8 mouse cellular contexts compared by ENCODE assay signal in genomic region chr17:23644613-23645495, GRCm38 (mm10). TPM values are rescaled to one million over a fixed set of nuclear protein-coding genes. Genes with fewer than 3 reads are reported as not detected.
A peak's percentile ranks its signal among the peaks of the same experiment; 100 is the strongest.
DNase-seq lines count a peak whose midpoint lies in the region; ATAC-seq and TF ChIP-seq lines count a peak whose summit lies in the region.

Gene Mmp25 (minus strand): TSS chr17:23645277.

- no peaks in the 10 kb centered on the region for H3K36me3 ChIP-seq in CH12.LX (replicated peaks in 1 of 2; ENCODE audit: control insufficient read depth in 1 of 2, insufficient read depth in 1 of 2, low read length in 1 of 2)
- H3K36me3 ChIP-seq in forebrain, embryonic 15.5 days = no peaks in the 10 kb centered on the region
- no peaks in the 10 kb centered on the region for H3K36me3 ChIP-seq in limb, embryonic 14.5 days (ENCODE audit: control insufficient read depth, insufficient read depth, low read length)

- H3K79me2 ChIP-seq in CH12.LX (replicated peaks; ENCODE audit: control insufficient read depth, extremely low read depth, insufficient read depth, poor library complexity, severe bottlenecking) = no peaks in the 10 kb centered on the region

- no peak for TF ChIP-seq RAD21 in CH12.LX (IDR thresholded peaks at IDR 0.05; ENCODE audit: low read depth, low read length)

- H3K27ac ChIP-seq in CH12.LX (ENCODE audit: insufficient read depth, low read depth) = no peak within 1 kb of the TSS
- H3K27ac ChIP-seq in forebrain, embryonic 15.5 days (replicated peaks) = no peak within 1 kb of the TSS
- H3K27ac ChIP-seq in limb, embryonic 14.5 days (replicated peaks; ENCODE audit: low read depth, low read length) = no peak within 1 kb of the TSS
- H3K27ac ChIP-seq in cerebellum, adult 2 months (ENCODE audit: insufficient read depth, low read length) = no peak within 1 kb of the TSS

- peak; percentile 35 for DNase-seq in adrenal gland, postnatal 10 days
- DNase-seq in adrenal gland, adult 18-20 months (ENCODE audit: low spot score in 2 of 2) = no peak
- DNase-seq in CH12.LX (ENCODE audit: extremely low read depth) = no peak
- no peak for DNase-seq in limb, embryonic 14.5 days (ENCODE audit: low spot score)
- DNase-seq in cerebellum, adult 2 months = no peak
- DNase-seq in left cerebral cortex, adult 11 months (ENCODE audit: low spot score) = no peak

- TF ChIP-seq EP300 in CH12.LX (IDR thresholded peaks at IDR 0.05; ENCODE audit: low read length) = no peak

- WGBS in forebrain, embryonic 15.5 days = under 1% methylated on average over 58 of the region's 58 CpGs
- WGBS in limb, embryonic 14.5 days = 1% methylated on average over 56 of the region's 58 CpGs
- WGBS in cerebellum, adult 2 months = 2% methylated on average over 58 of the region's 58 CpGs

- H3K4me2 ChIP-seq in CH12.LX (ENCODE audit: insufficient read depth, low read depth, poor library complexity, severe bottlenecking) = peak within 1 kb of the TSS; percentile 16; the same call in 1 of the 2 replicates
- H3K4me2 ChIP-seq in forebrain, embryonic 15.5 days (replicated peaks) = peak within 1 kb of the TSS; percentile 60
- H3K4me2 ChIP-seq in limb, embryonic 14.5 days (replicated peaks; ENCODE audit: low read depth, low read length, severe bottlenecking) = peak within 1 kb of the TSS; percentile 79

- no peak for ATAC-seq in forebrain, embryonic 15.5 days (replicated peaks)
- peak; percentile 53; the same call in 1 of the 2 replicates for ATAC-seq in limb, embryonic 14.5 days (ENCODE audit: low FRiP score, low read depth)
- peak; percentile 62 for ATAC-seq in neutrophil, adult 5-6 weeks (ENCODE audit: extremely low read depth, insufficient number of reproducible peaks, low FRiP score, poor library complexity, severe bottlenecking)

- H3K4me3 ChIP-seq in CH12.LX (replicated peaks in 1 of 3; ENCODE audit: low read depth in 2 of 3, low read length in 2 of 3, poor library complexity in 1 of 3) = no peak within 1 kb of the TSS
- peak within 1 kb of the TSS; percentile 35 for H3K4me3 ChIP-seq in forebrain, embryonic 15.5 days
- H3K4me3 ChIP-seq in limb, embryonic 14.5 days (replicated peaks; ENCODE audit: low read length) = peak within 1 kb of the TSS; percentile 43
- H3K4me3 ChIP-seq in cerebellum, adult 2 months (replicated peaks; ENCODE audit: insufficient read depth, low read depth, low read length) = no peak within 1 kb of the TSS

- TF ChIP-seq POLR2A in CH12.LX (IDR thresholded peaks at IDR 0.05; ENCODE audit: low read depth, low read length) = no peak
- TF ChIP-seq POLR2A in limb, embryonic 14.5 days (IDR thresholded peaks at IDR 0.05; ENCODE audit: borderline replicate concordance, extremely low read depth, insufficient read depth, insufficient read length) = no peak
- no peak for TF ChIP-seq POLR2A in cerebellum, adult 2 months (IDR thresholded peaks at IDR 0.05; ENCODE audit: borderline replicate concordance, insufficient read depth, low read length)

- dilution Hi-C loops in CH12.LX (cut with MboI; ENCODE audit: extremely low pct_ligation_motif_present, extremely low pct_unique_long_range_greater_than_20kb, low sequenced_read_pairs) = no loop called here

- in situ Hi-C loops in CH12.LX (cut with MboI; ENCODE audit: low pct_ligation_motif_present, low pct_unique_long_range_greater_than_20kb, low sequenced_read_pairs) = no loop called here

- no peak for TF ChIP-seq CTCF in CH12.LX (conservative IDR thresholded peaks at IDR 0.05 in 1 of 2, IDR thresholded peaks at IDR 0.05 in 1 of 2; ENCODE audit: low read depth in 2 of 2, low read length in 2 of 2)
- no peak for TF ChIP-seq CTCF in cerebellum, adult 2 months (IDR thresholded peaks at IDR 0.05; ENCODE audit: borderline replicate concordance, insufficient read depth, low read depth, low read length)

- H3K27me3 ChIP-seq in CH12.LX (replicated peaks) = peaks cover 80% of the 10 kb centered on the region
- H3K27me3 ChIP-seq in forebrain, embryonic 15.5 days = peaks cover 38% of the 10 kb centered on the region
- peaks cover 15% of the 10 kb centered on the region; the same call in 1 of the 2 replicates for H3K27me3 ChIP-seq in limb, embryonic 14.5 days (ENCODE audit: control insufficient read depth, insufficient read depth, low read length)
- H3K27me3 ChIP-seq in cerebellum, adult 2 months (ENCODE audit: control insufficient read depth, insufficient read depth, low read length) = no peaks in the 10 kb centered on the region; the same call in 1 of the 2 replicates

- H3K4me1 ChIP-seq in CH12.LX (ENCODE audit: control insufficient read depth in 1 of 2, insufficient read depth in 2 of 2) = peaks cover 0 to 4% of the 10 kb centered on the region in 2 experiments; a peak in 1 of 4 replicates
- H3K4me1 ChIP-seq in forebrain, embryonic 15.5 days = peaks cover 10% of the 10 kb centered on the region
- no peaks in the 10 kb centered on the region for H3K4me1 ChIP-seq in limb, embryonic 14.5 days (ENCODE audit: control insufficient read depth, insufficient read depth, low read length)
- no peaks in the 10 kb centered on the region for H3K4me1 ChIP-seq in cerebellum, adult 2 months (ENCODE audit: control insufficient read depth, insufficient read depth, low read length)

- H3K9me3 ChIP-seq in CH12.LX (replicated peaks; ENCODE audit: low read length) = peaks cover 10% of the 10 kb centered on the region
- H3K9me3 ChIP-seq in forebrain, embryonic 15.5 days = no peaks in the 10 kb centered on the region
- no peaks in the 10 kb centered on the region for H3K9me3 ChIP-seq in limb, embryonic 14.5 days (ENCODE audit: control insufficient read depth, low read length)

- no peak within 1 kb of the TSS for H3K9ac ChIP-seq in CH12.LX (ENCODE audit: insufficient read depth, low read depth)
- H3K9ac ChIP-seq in forebrain, embryonic 15.5 days (replicated peaks) = peak within 1 kb of the TSS; percentile 42
- H3K9ac ChIP-seq in limb, embryonic 14.5 days (ENCODE audit: low read depth, low read length, severe bottlenecking) = peak within 1 kb of the TSS; percentile 57

TF ChIP-seq in CH12.LX, 34 proteins besides CTCF, POLR2A, EP300 and RAD21:
- TF ChIP-seq POLR2AphosphoS2 (IDR thresholded peaks at IDR 0.05; ENCODE audit: low read depth, low read length) (no peak), NELFE (IDR thresholded peaks at IDR 0.05; ENCODE audit: low read depth, low read length) (no peak), MEF2A (IDR thresholded peaks at IDR 0.05; ENCODE audit: borderline replicate concordance, low read depth, low read length) (no peak), CHD1 (IDR thresholded peaks at IDR 0.05; ENCODE audit: low read depth, low read length) (no peak), TCF12 (IDR thresholded peaks at IDR 0.05; ENCODE audit: low read depth, low read length) (no peak), MAFK (IDR thresholded peaks at IDR 0.05; ENCODE audit: insufficient replicate concordance, low read length) (no peak), ZNF384 (IDR thresholded peaks at IDR 0.05; ENCODE audit: low read depth, low read length) (no peak), PAX5 (IDR thresholded peaks at IDR 0.05; ENCODE audit: low read length) (no peak), USF2 (conservative IDR thresholded peaks at IDR 0.05; ENCODE audit: low read depth, low read length) (no peak), USF1 (IDR thresholded peaks at IDR 0.05; ENCODE audit: low read depth, low read length) (no peak), ZKSCAN1 (IDR thresholded peaks at IDR 0.05; ENCODE audit: borderline replicate concordance, low read depth, low read length) (no peak)

RNA-seq across cellular contexts. Expression of gene Mmp25, which starts in this region (rescaled TPM):
- under 1 TPM; 0.54 to 1.00 TPM for total RNA-seq in adrenal gland, postnatal 10 days (2021)
- total RNA-seq in adrenal gland, adult 18-20 months (2021) = under 1 TPM; 0.10 TPM
- total RNA-seq in CH12.LX (2012; rRNA removed) (0.04 TPM in 1 of 2 replicates, not detected in the other), CH12.LX (2014; rRNA removed) (0.04 TPM in 1 of 2 replicates, not detected in the other)
- not detected in 2 replicates for polyA plus RNA-seq in CH12.LX (2012; ENCODE audit: insufficient read length, low read depth)
- polyA plus RNA-seq in forebrain, embryonic 15.5 days (2015; fragmentation: Nextera tagmentation; extraction: Ambion mirVana) = 1.3 and 1.7 TPM in 2 replicates
- 1.0 and 1.4 TPM in 2 replicates for polyA plus RNA-seq in limb, embryonic 14.5 days (2012; rRNA removed)
- polyA plus RNA-seq in limb, embryonic 14.5 days (2014; fragmentation: Nextera tagmentation; extraction: Ambion mirVana) = 0.76 and 0.80 TPM in 2 replicates
- total RNA-seq in neutrophil, adult 5-6 weeks (2017) = 11.4 and 14.9 TPM in 2 replicates
- polyA plus RNA-seq in cerebellum, adult 2 months (2012; rRNA removed) = 0.23 and 0.25 TPM in 2 replicates

Comparison
In these comparisons a context has a peak if more than half of its experiments do, and no peak if none do; other contexts are left out.
1. Peak in DNase-seq in adrenal gland, postnatal 10 days; RNA of the gene not detected or under 1 TPM.
2. H3K4me2 ChIP-seq: peak in every context shown above with its lines; median percentile 79 in limb, embryonic 14.5 days; 60 in forebrain, embryonic 15.5 days; 16 in CH12.LX.
3. H3K4me3 ChIP-seq: peak in forebrain, embryonic 15.5 days (single experiment) and limb, embryonic 14.5 days (single experiment); none in CH12.LX (0 of 3) and cerebellum, adult 2 months (single experiment).